Mouse (Mus musculus): ENCODE measurements around the gene Susd2. TPM values are rescaled to one million over a fixed set of nuclear protein-coding genes. Genes with fewer than 3 reads are reported as not detected.

The Susd2 gene
- 7.7 TPM for polyA plus RNA-seq (2015; fragmentation: Illumina TruSeq; extraction: RNeasy Lipid Tissue Mini Kit (QIAGEN cat#74804); ENCODE audit: low read depth, low replicate concordance)

DNA sequence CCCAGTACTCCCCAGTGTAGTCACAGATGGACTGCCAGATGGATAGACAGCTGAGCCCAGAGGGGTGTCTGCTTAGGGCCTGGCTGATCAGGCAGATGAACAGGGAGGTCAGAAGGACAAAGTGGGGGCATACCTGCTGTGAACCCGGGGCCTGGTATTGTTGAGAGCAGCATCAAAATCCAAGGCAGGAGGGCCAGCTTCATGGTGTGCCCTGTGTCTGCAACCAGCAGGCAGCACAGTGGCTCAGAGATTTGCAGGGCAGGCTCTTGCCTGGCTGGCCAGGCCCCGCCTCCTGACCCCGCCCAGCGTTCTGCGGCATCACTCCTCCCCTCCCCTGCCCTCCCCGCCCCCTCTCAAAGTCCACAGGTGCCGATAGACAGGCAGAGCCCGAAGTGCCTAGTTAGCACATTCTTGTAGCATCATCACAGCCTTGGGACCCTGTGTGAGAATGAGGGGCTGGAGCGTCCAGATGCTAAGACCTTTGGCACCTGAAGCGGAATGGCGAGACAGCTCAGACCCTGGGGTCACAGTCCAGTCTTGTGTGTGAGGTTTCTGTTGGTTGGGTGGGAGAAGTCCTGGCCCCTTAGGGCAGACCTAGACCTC lies at the start of gene Susd2:
Gene Susd2, minus strand, starts transcription at position 268 of the 603 bp plus-strand sequence.

DNA sequence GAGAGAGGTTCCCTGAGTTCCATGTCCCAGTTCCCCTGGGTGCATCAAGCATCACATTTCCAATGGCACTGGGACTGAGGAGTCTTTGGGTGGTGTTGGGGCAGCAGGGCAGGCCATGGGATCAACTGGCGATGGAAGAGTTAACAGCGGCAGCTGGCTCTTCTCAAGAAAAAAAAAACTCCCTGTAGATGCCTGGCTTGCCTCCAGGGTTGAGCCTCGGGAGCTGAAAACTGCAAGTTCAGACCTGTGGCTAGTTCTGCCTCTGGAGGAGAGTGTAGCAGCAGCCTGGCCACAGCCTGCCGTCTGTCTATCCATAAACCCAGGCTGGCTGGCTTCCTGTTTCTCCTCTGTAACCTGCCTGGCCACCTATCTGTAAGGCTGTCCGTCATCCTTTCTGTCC lies 54.7 kb downstream of the Susd2 start, which contains the start of gene Ggt5:
Gene Ggt5, plus strand, starts transcription at position 212 of the 400 bp plus-strand sequence.

Other genes starting within 250 kb of the Susd2 start
- 0.59 TPM for gene Upb1, start 242.9 kb downstream of the Susd2 start, polyA plus RNA-seq (2015; fragmentation: Illumina TruSeq; extraction: RNeasy Lipid Tissue Mini Kit (QIAGEN cat#74804); ENCODE audit: low read depth, low replicate concordance)
- 88.6 TPM for gene Snrpd3, start 126.5 kb downstream of the Susd2 start, polyA plus RNA-seq (2015; fragmentation: Illumina TruSeq; extraction: RNeasy Lipid Tissue Mini Kit (QIAGEN cat#74804); ENCODE audit: low read depth, low replicate concordance)
- 20.7 TPM for gene Gucd1, start 126.0 kb downstream of the Susd2 start, polyA plus RNA-seq (2015; fragmentation: Illumina TruSeq; extraction: RNeasy Lipid Tissue Mini Kit (QIAGEN cat#74804); ENCODE audit: low read depth, low replicate concordance)
- 12.3 TPM for gene Lrrc75b, start 83.7 kb downstream of the Susd2 start, polyA plus RNA-seq (2015; fragmentation: Illumina TruSeq; extraction: RNeasy Lipid Tissue Mini Kit (QIAGEN cat#74804); ENCODE audit: low read depth, low replicate concordance)
- 4.5 TPM for gene Ggt1, start 82.4 kb downstream of the Susd2 start, polyA plus RNA-seq (2015; fragmentation: Illumina TruSeq; extraction: RNeasy Lipid Tissue Mini Kit (QIAGEN cat#74804); ENCODE audit: low read depth, low replicate concordance)
- 2.2 TPM for gene Ggt5, start 54.7 kb downstream of the Susd2 start, polyA plus RNA-seq (2015; fragmentation: Illumina TruSeq; extraction: RNeasy Lipid Tissue Mini Kit (QIAGEN cat#74804); ENCODE audit: low read depth, low replicate concordance)
- gene Cabin1, start 120.3 kb upstream of the Susd2 start, polyA plus RNA-seq (2015; fragmentation: Illumina TruSeq; extraction: RNeasy Lipid Tissue Mini Kit (QIAGEN cat#74804); ENCODE audit: low read depth, low replicate concordance) = 29.4 TPM
- gene Ddt, start 129.4 kb upstream of the Susd2 start, polyA plus RNA-seq (2015; fragmentation: Illumina TruSeq; extraction: RNeasy Lipid Tissue Mini Kit (QIAGEN cat#74804); ENCODE audit: low read depth, low replicate concordance) = 156 TPM
- not detected for gene Gm20441, start 136.9 kb upstream of the Susd2 start, polyA plus RNA-seq (2015; fragmentation: Illumina TruSeq; extraction: RNeasy Lipid Tissue Mini Kit (QIAGEN cat#74804); ENCODE audit: low read depth, low replicate concordance)
- gene Gstt3, start 137.4 kb upstream of the Susd2 start, polyA plus RNA-seq (2015; fragmentation: Illumina TruSeq; extraction: RNeasy Lipid Tissue Mini Kit (QIAGEN cat#74804); ENCODE audit: low read depth, low replicate concordance) = 5.8 TPM
- gene Gstt1, start 154.6 kb upstream of the Susd2 start, polyA plus RNA-seq (2015; fragmentation: Illumina TruSeq; extraction: RNeasy Lipid Tissue Mini Kit (QIAGEN cat#74804); ENCODE audit: low read depth, low replicate concordance) = 28.5 TPM
- not detected for gene Gstt4, start 178.5 kb upstream of the Susd2 start, polyA plus RNA-seq (2015; fragmentation: Illumina TruSeq; extraction: RNeasy Lipid Tissue Mini Kit (QIAGEN cat#74804); ENCODE audit: low read depth, low replicate concordance)
- gene Gstt2, start 193.4 kb upstream of the Susd2 start, polyA plus RNA-seq (2015; fragmentation: Illumina TruSeq; extraction: RNeasy Lipid Tissue Mini Kit (QIAGEN cat#74804); ENCODE audit: low read depth, low replicate concordance) = 4.0 TPM
- 528 TPM for gene Mif, start 216.2 kb upstream of the Susd2 start, polyA plus RNA-seq (2015; fragmentation: Illumina TruSeq; extraction: RNeasy Lipid Tissue Mini Kit (QIAGEN cat#74804); ENCODE audit: low read depth, low replicate concordance)
- 2.9 TPM for gene Derl3, start 249.4 kb upstream of the Susd2 start, polyA plus RNA-seq (2015; fragmentation: Illumina TruSeq; extraction: RNeasy Lipid Tissue Mini Kit (QIAGEN cat#74804); ENCODE audit: low read depth, low replicate concordance)

Data from brain, adult 10 weeks (tissue).